Mouse (Mus musculus): ENCODE data around the gene Rfc1. TPM values are rescaled to one million over a fixed set of nuclear protein-coding genes. Genes with fewer than 3 reads are reported as not detected.
"Not testable (repeated sequence)": the region's sequence is repeated elsewhere in the genome, so short reads cannot be mapped to it uniquely, and the experiment has no call there.

Gene Rfc1
- polyA plus RNA-seq, 1 experiment: 14.1 TPM

DNA sequence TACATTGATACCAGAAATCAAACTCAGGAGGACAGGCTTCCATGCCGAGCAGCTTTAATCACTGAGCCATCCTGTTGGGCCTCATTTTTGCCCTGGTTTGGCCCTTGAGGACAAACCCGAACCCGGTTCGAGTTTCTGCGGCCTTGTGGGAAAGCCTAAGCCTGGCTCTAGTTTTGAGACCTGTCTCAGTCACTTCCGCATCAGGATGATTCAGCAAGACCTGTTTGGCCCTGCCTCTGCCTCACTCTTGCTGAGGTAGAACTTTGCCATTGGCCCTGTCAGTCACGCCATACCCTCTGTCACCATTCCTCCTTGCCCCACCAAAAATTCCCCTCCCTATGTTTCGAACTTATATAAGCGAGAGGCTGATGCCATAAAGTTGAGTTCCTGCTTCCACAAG is 35.3 kb downstream of the Rfc1 start:
- Histone ChIP-seq H3ac (ENCODE audit: control insufficient read depth, insufficient read length, low read depth) (no peak overlapping the region), H3K36me3 (ENCODE audit: control insufficient read depth, insufficient read depth) (peaks cover 32% of the 10 kb centered on the region)
- no peak for TF ChIP-seq MYOG (IDR thresholded peaks at IDR 0.05; ENCODE audit: control insufficient read depth, extremely low read depth, insufficient read length)
- no peak for TF ChIP-seq CTCF (IDR thresholded peaks at IDR 0.05; ENCODE audit: control insufficient read depth, insufficient read depth, insufficient read length)
- no peak for TF ChIP-seq MYOD1 (IDR thresholded peaks at IDR 0.05; ENCODE audit: control insufficient read depth, insufficient read length, low read depth)
- TF ChIP-seq MAX (IDR thresholded peaks at IDR 0.05): no peak
- TF ChIP-seq FOSL1 (IDR thresholded peaks at IDR 0.05; ENCODE audit: insufficient read depth, low read length, poor library complexity, severe bottlenecking): no peak
- TF ChIP-seq CEBPB (IDR thresholded peaks at IDR 0.05; ENCODE audit: low read depth): no peak
- no peak for TF ChIP-seq USF1 (IDR thresholded peaks at IDR 0.05; ENCODE audit: low read depth)

DNA sequence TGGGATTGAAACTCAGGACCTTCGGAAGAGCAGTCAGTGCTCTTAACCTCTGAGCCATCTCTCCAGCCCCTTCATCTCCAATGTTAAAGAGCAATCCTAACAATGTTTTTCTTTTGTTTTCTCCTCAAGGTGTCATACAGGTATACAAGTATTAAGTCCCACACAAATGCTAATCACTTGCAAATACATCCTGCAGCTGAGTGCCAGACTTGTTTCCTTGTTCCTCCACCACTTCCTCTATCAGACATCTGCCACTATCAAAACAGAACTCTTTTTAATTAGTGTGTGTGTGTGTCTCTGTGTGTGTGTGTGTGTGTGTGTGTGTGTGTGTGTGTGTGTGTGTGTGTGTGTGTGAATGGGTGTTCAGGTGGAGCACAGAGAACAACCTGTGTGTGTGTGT is 35.8 kb downstream of the Rfc1 start:
- peaks cover 37% of the 10 kb centered on the region for H3K36me3 ChIP-seq (ENCODE audit: control insufficient read depth, insufficient read depth)
- H3ac ChIP-seq (ENCODE audit: control insufficient read depth, insufficient read length, low read depth); H3K27me3 ChIP-seq (ENCODE audit: control insufficient read depth, insufficient read depth, insufficient read length); H3K79me3 ChIP-seq (ENCODE audit: low read depth); H3K79me2 ChIP-seq (ENCODE audit: control insufficient read depth, insufficient read depth); H3K4me3 ChIP-seq (ENCODE audit: insufficient read depth, poor library complexity, severe bottlenecking): not testable (repeated sequence)

More for the DNA sequence above, 35.3 kb downstream of the Rfc1 start:
- no peaks in the 10 kb centered on the region for H3K79me3 ChIP-seq (ENCODE audit: low read depth)
- no peak overlapping the region for H3K4me3 ChIP-seq (ENCODE audit: insufficient read depth, poor library complexity, severe bottlenecking)
- H3K79me2 ChIP-seq (ENCODE audit: control insufficient read depth, insufficient read depth): no peaks in the 10 kb centered on the region
- no peaks in the 10 kb centered on the region for H3K27me3 ChIP-seq (ENCODE audit: control insufficient read depth, insufficient read depth, insufficient read length)

DNA sequence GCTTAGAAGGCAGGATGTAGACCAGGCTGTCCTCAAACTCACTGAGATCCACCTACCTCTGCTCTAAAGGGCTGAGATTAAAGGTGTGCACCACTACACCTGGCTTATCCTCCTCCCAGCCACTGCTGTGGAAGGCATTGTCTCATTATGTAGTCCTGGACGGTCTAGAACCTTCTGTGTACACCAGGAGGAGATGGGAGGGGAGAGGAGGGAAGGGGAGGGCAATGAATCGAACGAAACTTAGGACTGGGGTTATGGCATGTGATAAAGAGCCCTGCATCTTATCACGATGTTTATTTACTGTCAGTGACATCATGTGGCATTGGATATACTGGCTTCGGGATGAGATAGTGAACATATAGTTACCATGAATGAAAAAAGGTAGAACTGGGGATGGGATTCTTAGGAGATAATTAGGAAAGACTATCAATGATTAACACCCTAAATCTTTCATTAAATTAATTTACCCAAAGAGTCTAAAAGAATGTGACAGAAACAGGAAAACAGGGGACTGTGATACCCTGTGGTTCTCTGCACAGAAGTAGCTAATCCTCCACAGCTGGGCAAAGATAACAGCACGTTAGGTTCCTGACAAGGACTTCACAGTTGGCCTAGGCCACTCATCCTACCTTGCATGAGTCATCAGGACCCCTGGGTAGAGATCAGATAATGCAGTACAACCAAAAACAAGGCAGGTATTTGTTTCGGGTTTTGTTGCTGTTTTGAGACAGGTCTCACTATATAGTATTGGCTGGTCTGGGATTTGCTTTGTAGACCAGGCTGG is 37.1 kb downstream of the Rfc1 start:
- Histone ChIP-seq H3K36me3 (ENCODE audit: control insufficient read depth, insufficient read depth) (peaks cover 46% of the 10 kb centered on the region), H3K79me3 (ENCODE audit: low read depth) (no peaks in the 10 kb centered on the region), H3ac (ENCODE audit: control insufficient read depth, insufficient read length, low read depth) (no peak overlapping the region), H3K4me3 (ENCODE audit: insufficient read depth, poor library complexity, severe bottlenecking) (no peak overlapping the region), H3K79me2 (ENCODE audit: control insufficient read depth, insufficient read depth) (no peaks in the 10 kb centered on the region), H3K27me3 (ENCODE audit: control insufficient read depth, insufficient read depth, insufficient read length) (no peaks in the 10 kb centered on the region)
- TF ChIP-seq MAX (IDR thresholded peaks at IDR 0.05) (no peak), MYOG (IDR thresholded peaks at IDR 0.05; ENCODE audit: control insufficient read depth, extremely low read depth, insufficient read length) (no peak), MYOD1 (IDR thresholded peaks at IDR 0.05; ENCODE audit: control insufficient read depth, insufficient read length, low read depth) (no peak), USF1 (IDR thresholded peaks at IDR 0.05; ENCODE audit: low read depth) (no peak), CTCF (IDR thresholded peaks at IDR 0.05; ENCODE audit: control insufficient read depth, insufficient read depth, insufficient read length) (no peak), FOSL1 (IDR thresholded peaks at IDR 0.05; ENCODE audit: insufficient read depth, low read length, poor library complexity, severe bottlenecking) (no peak), CEBPB (IDR thresholded peaks at IDR 0.05; ENCODE audit: low read depth) (no peak)

DNA sequence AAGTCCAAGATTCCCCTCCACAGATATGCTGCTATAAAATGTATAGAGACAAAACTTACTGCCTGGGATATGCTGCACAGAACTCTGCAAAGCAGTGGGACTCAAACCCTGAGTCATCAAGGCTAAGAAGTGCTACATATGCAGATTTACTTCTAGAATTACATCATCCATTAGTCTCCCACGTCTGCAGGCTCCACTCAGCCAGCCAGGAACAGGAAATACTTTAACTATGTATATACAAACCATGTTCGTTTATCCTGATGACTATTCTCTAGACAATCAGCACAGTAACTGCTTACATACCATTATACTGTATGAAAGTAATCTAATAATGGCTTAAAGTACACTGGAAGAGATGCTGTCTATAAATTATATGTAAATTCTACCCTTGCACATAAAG is 41.2 kb downstream of the Rfc1 start:
- H3K79me2 ChIP-seq (ENCODE audit: control insufficient read depth, insufficient read depth): no peaks in the 10 kb centered on the region
- H3K79me3 ChIP-seq (ENCODE audit: low read depth): no peaks in the 10 kb centered on the region
- no peak for TF ChIP-seq MYOG (IDR thresholded peaks at IDR 0.05; ENCODE audit: control insufficient read depth, extremely low read depth, insufficient read length)
- no peak for TF ChIP-seq MYOD1 (IDR thresholded peaks at IDR 0.05; ENCODE audit: control insufficient read depth, insufficient read length, low read depth)
- no peak for TF ChIP-seq FOSL1 (IDR thresholded peaks at IDR 0.05; ENCODE audit: insufficient read depth, low read length, poor library complexity, severe bottlenecking)
- no peak for TF ChIP-seq CTCF (IDR thresholded peaks at IDR 0.05; ENCODE audit: control insufficient read depth, insufficient read depth, insufficient read length)
- no peak for TF ChIP-seq MAX (IDR thresholded peaks at IDR 0.05)
- TF ChIP-seq CEBPB (IDR thresholded peaks at IDR 0.05; ENCODE audit: low read depth): no peak
- TF ChIP-seq USF1 (IDR thresholded peaks at IDR 0.05; ENCODE audit: low read depth): no peak
- H3K36me3 ChIP-seq (ENCODE audit: control insufficient read depth, insufficient read depth): peaks cover 59% of the 10 kb centered on the region
- no peaks in the 10 kb centered on the region for H3K27me3 ChIP-seq (ENCODE audit: control insufficient read depth, insufficient read depth, insufficient read length)
- no peak overlapping the region for H3K4me3 ChIP-seq (ENCODE audit: insufficient read depth, poor library complexity, severe bottlenecking)
- H3ac ChIP-seq (ENCODE audit: control insufficient read depth, insufficient read length, low read depth): no peak overlapping the region

DNA sequence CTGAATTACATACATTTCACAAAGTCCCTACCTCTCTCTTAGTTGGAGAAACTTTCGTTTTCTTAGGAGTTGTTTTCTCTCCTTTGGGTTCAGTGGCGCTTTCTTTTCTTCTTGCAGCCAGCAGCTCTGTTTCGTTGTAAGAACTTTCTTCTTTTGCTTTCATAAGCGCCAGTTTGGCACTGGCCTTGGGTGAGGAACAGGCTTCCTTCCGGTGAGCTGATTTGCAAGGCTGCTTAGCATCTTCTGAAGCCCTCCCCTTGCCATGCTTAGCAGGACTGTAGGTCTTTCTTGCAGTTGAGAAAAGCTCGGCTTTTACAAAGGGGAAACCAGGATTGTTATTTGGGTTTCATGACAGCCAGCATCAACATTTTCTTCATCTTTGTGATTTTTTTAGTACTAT is 41.8 kb downstream of the Rfc1 start:
- peaks cover 60% of the 10 kb centered on the region for H3K36me3 ChIP-seq (ENCODE audit: control insufficient read depth, insufficient read depth)
- no peaks in the 10 kb centered on the region for H3K27me3 ChIP-seq (ENCODE audit: control insufficient read depth, insufficient read depth, insufficient read length)
- TF ChIP-seq MAX (IDR thresholded peaks at IDR 0.05) (no peak), USF1 (IDR thresholded peaks at IDR 0.05; ENCODE audit: low read depth) (no peak), CTCF (IDR thresholded peaks at IDR 0.05; ENCODE audit: control insufficient read depth, insufficient read depth, insufficient read length) (no peak), MYOD1 (IDR thresholded peaks at IDR 0.05; ENCODE audit: control insufficient read depth, insufficient read length, low read depth) (no peak), CEBPB (IDR thresholded peaks at IDR 0.05; ENCODE audit: low read depth) (no peak), MYOG (IDR thresholded peaks at IDR 0.05; ENCODE audit: control insufficient read depth, extremely low read depth, insufficient read length) (no peak), FOSL1 (IDR thresholded peaks at IDR 0.05; ENCODE audit: insufficient read depth, low read length, poor library complexity, severe bottlenecking) (no peak)
- H3K4me3 ChIP-seq (ENCODE audit: insufficient read depth, poor library complexity, severe bottlenecking): no peak overlapping the region
- no peaks in the 10 kb centered on the region for H3K79me3 ChIP-seq (ENCODE audit: low read depth)
- no peak overlapping the region for H3ac ChIP-seq (ENCODE audit: control insufficient read depth, insufficient read length, low read depth)
- no peaks in the 10 kb centered on the region for H3K79me2 ChIP-seq (ENCODE audit: control insufficient read depth, insufficient read depth)

DNA sequence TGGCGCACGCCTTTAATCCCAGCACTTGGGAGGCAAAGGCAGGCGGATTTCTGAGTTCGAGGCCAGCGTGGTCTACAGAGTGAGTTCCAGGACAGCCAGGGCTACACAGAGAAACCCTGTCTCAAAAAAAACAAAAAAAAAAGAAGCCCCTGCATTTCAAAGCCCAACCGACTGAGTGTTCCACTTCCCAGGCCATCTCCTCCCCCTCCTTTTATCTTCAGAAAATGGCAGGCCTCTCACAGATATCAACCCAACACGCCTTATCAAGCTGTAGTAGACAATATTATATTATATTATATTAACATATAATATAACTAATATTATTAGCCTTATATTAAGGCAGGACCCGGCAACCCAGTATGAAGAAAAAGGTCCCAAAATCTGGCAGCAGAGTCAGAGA is 46.5 kb downstream of the Rfc1 start:
- not testable (repeated sequence) for H3K79me2 ChIP-seq (ENCODE audit: control insufficient read depth, insufficient read depth); H3K4me3 ChIP-seq (ENCODE audit: insufficient read depth, poor library complexity, severe bottlenecking); H3K27me3 ChIP-seq (ENCODE audit: control insufficient read depth, insufficient read depth, insufficient read length); H3K79me3 ChIP-seq (ENCODE audit: low read depth); H3ac ChIP-seq (ENCODE audit: control insufficient read depth, insufficient read length, low read depth)
- H3K36me3 ChIP-seq (ENCODE audit: control insufficient read depth, insufficient read depth): peaks cover 75% of the 10 kb centered on the region
